Mouse (Mus musculus): Measurements from ENCODE around the gene Chordc1. TPM values are rescaled to one million over a fixed set of nuclear protein-coding genes. Genes with fewer than 3 reads are reported as not detected.
"Not testable (repeated sequence)": the region's sequence is repeated elsewhere in the genome, so short reads cannot be mapped to it uniquely, and the experiment has no call there.

Gene Chordc1
- polyA plus RNA-seq (2015; fragmentation: Nextera tagmentation; extraction: Ambion mirVana), result 68.9 and 80.5 TPM in 2 replicates

DNA sequence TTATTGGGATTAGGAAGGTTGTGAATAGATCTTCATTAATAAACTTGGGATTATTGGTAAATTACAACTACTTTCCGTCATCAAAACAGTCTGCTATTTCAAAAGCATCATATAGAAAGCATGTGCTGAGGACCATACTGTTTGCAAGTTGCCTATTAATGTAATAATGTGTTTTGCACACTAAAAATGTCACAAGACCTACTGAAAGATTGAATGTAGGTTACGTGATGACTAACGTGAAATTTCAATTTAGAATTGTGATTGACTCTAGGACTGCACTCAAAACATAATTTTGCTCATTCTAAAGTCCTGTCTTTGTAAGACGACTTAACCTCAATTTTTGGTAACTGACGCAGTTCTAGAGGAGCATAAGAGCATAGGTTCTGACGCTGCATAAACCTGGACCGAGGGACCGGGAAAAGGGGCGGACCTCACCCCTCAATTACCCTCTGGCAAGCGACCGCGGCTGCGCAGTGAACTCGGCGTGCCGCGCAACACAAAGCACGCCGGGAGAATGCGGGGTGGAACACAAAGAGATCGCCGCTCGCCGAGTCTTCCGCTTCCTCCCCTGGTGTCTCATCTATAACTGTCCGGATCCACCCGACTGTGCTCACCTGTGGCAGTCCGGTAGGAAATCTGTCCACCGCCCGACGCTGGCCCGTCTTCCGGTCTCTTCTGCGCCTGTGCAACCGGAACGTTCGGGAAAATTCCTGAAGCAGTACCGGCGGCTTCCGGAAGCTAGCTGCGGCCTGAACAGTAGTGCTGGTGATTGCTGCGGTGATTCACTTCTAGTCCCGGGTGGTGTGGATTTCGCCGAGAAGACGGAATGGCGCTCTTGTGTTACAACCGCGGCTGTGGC is at the start of gene Chordc1:
Gene Chordc1 (plus strand): TSS at position 555 of the 859 bp plus-strand sequence.
- ATAC-seq (replicated peaks; ENCODE audit: low FRiP score, low read depth), result peak; percentile 100
- H3K4me3 ChIP-seq (replicated peaks; ENCODE audit: low read depth, low read length), result peak within 1 kb of the TSS; percentile 78
- 3% methylated on average over 49 of the region's 49 CpGs for WGBS

DNA sequence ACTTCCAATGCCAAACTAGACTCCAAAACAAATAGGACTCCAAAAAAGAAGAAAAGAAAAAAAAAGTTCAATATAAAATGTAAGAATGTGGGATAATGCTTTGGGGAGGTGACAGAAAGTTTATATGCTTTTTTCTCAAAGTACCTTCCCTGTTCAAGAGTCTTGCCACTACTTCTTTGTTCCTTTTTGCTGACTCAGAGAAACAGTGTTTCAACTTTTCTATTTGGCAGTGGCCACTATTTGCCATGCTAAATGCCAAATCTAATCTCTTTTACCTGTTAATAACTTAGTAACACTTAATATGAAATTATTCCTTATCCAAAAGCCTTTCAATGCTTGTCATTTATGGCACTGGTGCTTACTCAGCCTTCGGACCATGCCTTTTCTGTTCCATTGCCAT is 16.0 kb upstream of the Chordc1 start:
- DNase-seq (ENCODE audit: low spot score), result no peak
- ATAC-seq (replicated peaks; ENCODE audit: low FRiP score, low read depth), result no peak
- H3K4me1 ChIP-seq (replicated peaks; ENCODE audit: insufficient read depth, low read length), result no peaks in the 10 kb centered on the region
- no peaks in the 10 kb centered on the region for H3K27me3 ChIP-seq (ENCODE audit: insufficient read depth, low read length)
- WGBS, result 86% methylated on average over 1 of the region's 1 CpGs
- H3K36me3 ChIP-seq (ENCODE audit: insufficient read depth, low read length), result no peaks in the 10 kb centered on the region
- H3K9ac ChIP-seq (ENCODE audit: low read depth, low read length), result no peak overlapping the region
- no peak overlapping the region for H3K4me3 ChIP-seq (replicated peaks; ENCODE audit: low read depth, low read length)
- H3K9me3 ChIP-seq (replicated peaks; ENCODE audit: low read length), result no peaks in the 10 kb centered on the region
- H3K27ac ChIP-seq, result no peak overlapping the region
- H3K4me2 ChIP-seq (ENCODE audit: low read length), result no peak overlapping the region
- TF ChIP-seq CTCF (IDR thresholded peaks at IDR 0.05; ENCODE audit: low read depth), result no peak

More for the DNA sequence above, at the start of gene Chordc1:
- Histone ChIP-seq H3K4me2 (ENCODE audit: low read length) (peak within 1 kb of the TSS; percentile 83), H3K36me3 (ENCODE audit: insufficient read depth, low read length) (no peaks in the 10 kb centered on the region), H3K27me3 (ENCODE audit: insufficient read depth, low read length) (no peaks in the 10 kb centered on the region), H3K4me1 (replicated peaks; ENCODE audit: insufficient read depth, low read length) (peaks cover 8% of the 10 kb centered on the region; the same call in 1 of the 2 replicates), H3K27ac (peak within 1 kb of the TSS; percentile 90), H3K9me3 (replicated peaks; ENCODE audit: low read length) (no peaks in the 10 kb centered on the region), H3K9ac (ENCODE audit: low read depth, low read length) (peak within 1 kb of the TSS; percentile 86)
- DNase-seq (ENCODE audit: low spot score), result peak; percentile 98
- peak; percentile 37; the same call in 1 of the 2 replicates for TF ChIP-seq CTCF (IDR thresholded peaks at IDR 0.05; ENCODE audit: low read depth)

DNA sequence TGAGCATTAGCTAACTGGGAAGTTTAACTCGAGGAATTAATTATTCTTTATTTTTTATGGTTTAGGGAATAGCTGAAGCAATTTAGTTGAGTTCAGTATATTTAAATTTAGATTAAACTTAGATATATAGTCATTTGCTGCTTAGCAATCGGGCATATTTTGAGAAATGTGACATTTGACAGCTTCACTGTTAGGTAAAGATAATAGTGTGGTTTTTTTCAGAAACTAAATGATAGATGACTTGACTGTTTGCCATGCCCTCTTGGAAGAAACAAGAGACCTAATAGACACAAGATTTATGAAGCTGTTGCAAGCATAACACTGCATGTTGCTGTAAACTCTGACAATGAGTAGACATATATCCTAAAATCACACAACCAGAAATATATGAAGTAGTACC is 15.1 kb upstream of the Chordc1 start:
- Histone ChIP-seq H3K27ac (no peak overlapping the region), H3K4me3 (replicated peaks; ENCODE audit: low read depth, low read length) (no peak overlapping the region), H3K36me3 (ENCODE audit: insufficient read depth, low read length) (no peaks in the 10 kb centered on the region), H3K27me3 (ENCODE audit: insufficient read depth, low read length) (no peaks in the 10 kb centered on the region), H3K9me3 (replicated peaks; ENCODE audit: low read length) (no peaks in the 10 kb centered on the region), H3K9ac (ENCODE audit: low read depth, low read length) (no peak overlapping the region), H3K4me1 (replicated peaks; ENCODE audit: insufficient read depth, low read length) (no peaks in the 10 kb centered on the region), H3K4me2 (ENCODE audit: low read length) (no peak overlapping the region)
- TF ChIP-seq CTCF (IDR thresholded peaks at IDR 0.05; ENCODE audit: low read depth), result no peak
- ATAC-seq (replicated peaks; ENCODE audit: low FRiP score, low read depth) (no peak), DNase-seq (ENCODE audit: low spot score) (no peak)
- WGBS, result 28% methylated on average over 2 of the region's 2 CpGs

DNA sequence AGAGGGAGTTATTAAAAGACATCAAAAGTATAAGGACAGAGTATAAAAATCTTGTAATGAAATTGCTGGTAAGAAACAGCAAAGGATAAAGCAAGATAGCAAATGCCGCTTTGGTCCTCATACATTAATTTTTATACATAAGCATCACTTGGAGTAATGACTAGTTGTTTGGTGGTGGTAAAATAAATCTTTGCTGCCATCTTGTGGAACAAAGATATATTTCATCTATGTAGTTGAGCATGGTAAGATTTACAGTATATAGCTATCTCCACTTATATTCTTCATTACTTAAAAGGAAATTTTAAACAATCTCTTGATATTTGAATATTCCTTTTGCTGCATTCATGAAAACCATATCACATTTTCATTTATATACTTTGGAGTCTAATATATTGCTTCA is 14.4 kb upstream of the Chordc1 start:
- Histone ChIP-seq H3K4me1 (replicated peaks; ENCODE audit: insufficient read depth, low read length) (no peaks in the 10 kb centered on the region), H3K27ac (no peak overlapping the region), H3K4me3 (replicated peaks; ENCODE audit: low read depth, low read length) (no peak overlapping the region), H3K4me2 (ENCODE audit: low read length) (no peak overlapping the region), H3K9me3 (replicated peaks; ENCODE audit: low read length) (no peaks in the 10 kb centered on the region), H3K27me3 (ENCODE audit: insufficient read depth, low read length) (no peaks in the 10 kb centered on the region), H3K9ac (ENCODE audit: low read depth, low read length) (no peak overlapping the region), H3K36me3 (ENCODE audit: insufficient read depth, low read length) (no peaks in the 10 kb centered on the region)
- DNase-seq (ENCODE audit: low spot score) (peak; percentile 58), ATAC-seq (replicated peaks; ENCODE audit: low FRiP score, low read depth) (no peak)
- TF ChIP-seq CTCF (IDR thresholded peaks at IDR 0.05; ENCODE audit: low read depth), result peak; percentile 66
- WGBS, result 45% methylated on average over 1 of the region's 1 CpGs

DNA sequence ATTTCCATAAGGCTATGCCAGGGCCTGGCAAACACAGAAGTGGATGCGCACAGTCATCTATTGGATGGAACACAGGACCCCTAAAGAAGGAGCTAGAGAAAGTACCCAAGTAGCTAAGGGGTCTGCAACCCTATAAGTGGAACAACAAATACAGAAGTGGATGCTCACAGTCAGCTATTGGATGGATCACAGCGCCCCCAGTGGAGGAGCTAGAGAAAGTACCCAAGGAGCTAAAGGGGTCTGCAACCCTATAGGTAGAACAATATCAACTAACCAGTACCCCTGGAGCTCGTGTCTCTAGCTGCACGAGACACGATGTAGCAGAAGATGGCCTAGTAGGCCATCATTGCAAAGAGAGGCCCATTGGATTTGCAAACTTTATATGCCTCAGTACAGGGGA is 13.2 kb upstream of the Chordc1 start:
- TF ChIP-seq CTCF (IDR thresholded peaks at IDR 0.05; ENCODE audit: low read depth), result peak; percentile 55
- not testable (repeated sequence) for H3K4me1 ChIP-seq (replicated peaks; ENCODE audit: insufficient read depth, low read length); H3K27me3 ChIP-seq (ENCODE audit: insufficient read depth, low read length); DNase-seq (ENCODE audit: low spot score); H3K9me3 ChIP-seq (replicated peaks; ENCODE audit: low read length); H3K4me2 ChIP-seq (ENCODE audit: low read length); ATAC-seq (replicated peaks; ENCODE audit: low FRiP score, low read depth); H3K9ac ChIP-seq (ENCODE audit: low read depth, low read length); H3K36me3 ChIP-seq (ENCODE audit: insufficient read depth, low read length); H3K4me3 ChIP-seq (replicated peaks; ENCODE audit: low read depth, low read length); H3K27ac ChIP-seq
- 25% methylated on average over 5 of the region's 5 CpGs for WGBS

DNA sequence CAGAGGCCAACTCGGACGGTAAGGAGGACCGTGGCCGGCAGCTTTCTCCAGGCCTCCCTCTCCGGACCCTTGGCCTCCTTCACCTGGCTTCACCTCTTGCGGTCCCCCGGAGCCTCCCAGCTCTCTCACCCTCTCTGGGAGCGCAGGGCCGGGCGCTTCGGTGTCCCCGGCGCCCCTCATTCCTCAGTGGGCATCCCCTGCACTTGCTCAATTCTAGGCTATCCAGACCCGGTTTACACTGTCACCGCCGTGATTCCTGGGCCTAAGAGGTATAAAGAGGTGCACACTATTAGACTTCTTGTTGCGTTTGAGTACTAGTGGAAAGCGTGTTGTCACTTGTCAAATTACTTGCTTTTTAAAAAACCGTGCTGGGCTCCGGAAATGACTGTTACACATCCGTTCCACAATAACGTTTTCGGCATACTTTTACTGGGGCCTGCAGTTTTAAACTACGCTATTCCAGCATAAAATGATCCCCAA is 558 bp downstream of the Chordc1 start:
- 2% methylated on average over 24 of the region's 24 CpGs for WGBS
- Histone ChIP-seq H3K27ac (peak overlapping the region; percentile 90), H3K27me3 (ENCODE audit: insufficient read depth, low read length) (no peaks in the 10 kb centered on the region), H3K4me3 (replicated peaks; ENCODE audit: low read depth, low read length) (peak overlapping the region; percentile 78), H3K36me3 (ENCODE audit: insufficient read depth, low read length) (no peaks in the 10 kb centered on the region), H3K4me2 (ENCODE audit: low read length) (peak overlapping the region; percentile 83), H3K9me3 (replicated peaks; ENCODE audit: low read length) (no peaks in the 10 kb centered on the region), H3K9ac (ENCODE audit: low read depth, low read length) (peak overlapping the region; percentile 86), H3K4me1 (replicated peaks; ENCODE audit: insufficient read depth, low read length) (peaks cover 8% of the 10 kb centered on the region; the same call in 1 of the 2 replicates)
- peak; percentile 44 for ATAC-seq (replicated peaks; ENCODE audit: low FRiP score, low read depth)
- TF ChIP-seq CTCF (IDR thresholded peaks at IDR 0.05; ENCODE audit: low read depth), result 0 out of 2 replicates have a peak, but pooled peaks have one; percentile 1
- DNase-seq (ENCODE audit: low spot score), result peak; percentile 28
